Mouse (Mus musculus) G1E (cell line): ENCODE data around the gene Tmprss3. TPM values are rescaled to one million over a fixed set of nuclear protein-coding genes. Genes with fewer than 3 reads are reported as not detected.

Experiments used
- ATAC-seq: 2 replicates; pipeline ENCODE4 v1.8.0; 2016; ENCODE audit warnings: mild to moderate bottlenecking; ENCODE audit not compliant: insufficient number of reproducible peaks, poor library complexity, low FRiP score, severe bottlenecking; ENCODE audit errors: extremely low read depth
- DNase-seq: peaks from one replicate; pipeline ENCODE4 v3.0.0; 2012; ENCODE audit warnings: low spot score
- H3K27me3 ChIP-seq: 2 replicates; pipeline ENCODE4 v1.6.1; 2012; ENCODE audit warnings: mild to moderate bottlenecking, low read length, inconsistent platforms; ENCODE audit not compliant: insufficient read depth
- H3K36me3 ChIP-seq: replicated peaks from 2 replicates; pipeline ENCODE3; 2012; ENCODE audit warnings: mild to moderate bottlenecking, inconsistent platforms
- H3K4me1 ChIP-seq: 2 replicates; pipeline ENCODE4 v1.6.1; 2012; ENCODE audit warnings: low read depth, low read length, inconsistent platforms, mixed read lengths; ENCODE audit not compliant: insufficient read depth
- H3K4me3 ChIP-seq: 2 replicates; pipeline ENCODE4 v1.5.1; 2012; ENCODE audit warnings: low read depth, mild to moderate bottlenecking, inconsistent platforms, low read length, moderate library complexity, mixed read lengths
- H3K9me3 ChIP-seq: replicated peaks from 2 replicates; pipeline ENCODE4 v1.6.1; 2012; ENCODE audit warnings: inconsistent platforms
- CTCF ChIP-seq: IDR thresholded peaks from 2 replicates; pipeline ENCODE4 v1.5.1; 2012; ENCODE audit warnings: low read depth, low read length, inconsistent platforms, mixed read lengths
- GATA1 ChIP-seq: IDR thresholded peaks from 2 replicates; pipeline ENCODE4 v1.6.1; 2012; ENCODE audit warnings: borderline replicate concordance, low read length, inconsistent platforms, mixed read lengths
- GATA2 ChIP-seq: IDR thresholded peaks from 2 replicates; pipeline ENCODE4 v1.6.1; 2012; ENCODE audit warnings: low read depth, low read length, inconsistent platforms, borderline replicate concordance
- POLR2AphosphoS5 ChIP-seq: IDR thresholded peaks from 2 replicates; pipeline ENCODE4 v1.6.1; 2012; ENCODE audit warnings: low read depth, low read length, inconsistent platforms; ENCODE audit not compliant: insufficient replicate concordance
- TAL1 ChIP-seq: conservative IDR thresholded peaks from 2 replicates; pipeline ENCODE4 v1.6.1; 2012; ENCODE audit warnings: low read depth, low read length, inconsistent platforms, mixed read lengths
- polyA plus RNA-seq: library from polyadenylated mRNA; stranded (reverse); fragments of >175 nt; gene quantifications from 2 replicates; pipeline ENCODE4 v1.2.3, GENCODE M21; 2012
- total RNA-seq, 2 experiments: library from RNA; stranded (forward) in 1 of 2; stranded (reverse) in 1 of 2; fragments of 200-1000 nt in 1 of 2; fragments of >200 nt in 1 of 2; fragmentation: Nextera tagmentation in 1 of 2; gene quantifications; 2 replicates each; pipeline ENCODE4 v1.2.3; 2014 to 2017

The Tmprss3 gene
- total and polyA plus RNA-seq, 3 experiments, result not detected

DNA sequence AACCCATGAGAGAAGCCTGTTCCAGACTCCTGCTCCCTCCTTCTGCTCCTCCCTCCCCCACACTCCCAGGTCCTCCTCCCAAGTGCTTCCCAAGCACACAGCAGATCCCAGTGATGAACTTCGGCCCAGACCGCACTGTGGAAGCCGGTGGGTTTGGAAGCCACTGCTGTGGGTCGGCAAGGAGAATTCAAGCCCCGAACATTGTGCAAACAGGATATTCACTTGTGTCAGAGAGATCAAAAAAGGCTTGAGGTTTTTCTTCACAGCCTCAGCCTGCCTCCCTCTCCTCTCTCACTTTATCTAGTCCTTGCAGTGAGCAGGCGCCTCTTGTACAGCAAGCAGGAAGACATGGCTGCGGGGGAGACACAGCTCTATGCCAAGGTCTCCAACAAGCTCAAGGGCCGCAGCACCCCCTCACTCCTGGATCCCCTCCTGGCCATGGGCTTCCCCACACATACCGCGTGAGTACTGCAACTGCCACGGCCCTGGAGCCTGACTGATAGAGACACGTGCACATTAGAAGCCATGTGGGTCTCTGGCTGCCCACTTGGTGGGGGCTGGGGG lies 9.1 kb upstream of the Tmprss3 start, which contains the start of gene Ubash3a:
Ubash3a (plus strand) TSS at position 103 of the 564 bp plus-strand sequence.
- TF ChIP-seq POLR2AphosphoS5 (no peak), CTCF (no peak), TAL1 (no peak), GATA1 (no peak), GATA2 (no peak)
- H3K36me3 ChIP-seq, result no peaks in the 10 kb centered on the region
- no peak for ATAC-seq
- no peaks in the 10 kb centered on the region for H3K27me3 ChIP-seq
- H3K9me3 ChIP-seq, result peaks cover 71% of the 10 kb centered on the region
- no peaks in the 10 kb centered on the region for H3K4me1 ChIP-seq
- H3K4me3 ChIP-seq, result no peak within 1 kb of the TSS
- no peak for DNase-seq

GRCm38 (mm10) chr17:31196283-31196682 lies 2.5 kb downstream of the Tmprss3 start:
- DNase-seq, result no peak
- Histone ChIP-seq H3K4me1 (no peaks in the 10 kb centered on the region), H3K9me3 (peaks cover 88% of the 10 kb centered on the region), H3K4me3 (no peak overlapping the region), H3K27me3 (no peaks in the 10 kb centered on the region), H3K36me3 (no peaks in the 10 kb centered on the region)
- TF ChIP-seq TAL1 (no peak), POLR2AphosphoS5 (no peak), CTCF (no peak), GATA2 (no peak), GATA1 (no peak)
- no peak for ATAC-seq

- Histone ChIP-seq H3K9me3 (peaks cover 92% of the 10 kb centered on the region), H3K36me3 (no peaks in the 10 kb centered on the region), H3K4me1 (no peaks in the 10 kb centered on the region), H3K27me3 (no peaks in the 10 kb centered on the region), H3K4me3 (no peak overlapping the region)
- no peak for ATAC-seq
- TF ChIP-seq GATA2, result no peak
- no peak for DNase-seq
These were observed 3.6 kb downstream of the Tmprss3 start for GRCm38 (mm10) chr17:31195207-31195606.

- no peaks in the 10 kb centered on the region for H3K4me1 ChIP-seq
- peaks cover 90% of the 10 kb centered on the region for H3K9me3 ChIP-seq
- DNase-seq (no peak), ATAC-seq (no peak)
- no peaks in the 10 kb centered on the region for H3K36me3 ChIP-seq
- TF ChIP-seq CTCF (no peak), GATA2 (no peak), POLR2AphosphoS5 (no peak), GATA1 (no peak), TAL1 (no peak)
- no peak overlapping the region; the same call in 1 of the 2 replicates for H3K4me3 ChIP-seq
- H3K27me3 ChIP-seq, result no peaks in the 10 kb centered on the region
These were observed 5.4 kb downstream of the Tmprss3 start for GRCm38 (mm10) chr17:31193360-31193759.

GRCm38 (mm10) chr17:31192663-31193062 lies 6.1 kb downstream of the Tmprss3 start:
- TF ChIP-seq CTCF (no peak), TAL1 (no peak), POLR2AphosphoS5 (no peak)
- Histone ChIP-seq H3K4me1 (no peaks in the 10 kb centered on the region), H3K36me3 (no peaks in the 10 kb centered on the region), H3K27me3 (no peaks in the 10 kb centered on the region), H3K4me3 (no peak overlapping the region), H3K9me3 (peaks cover 92% of the 10 kb centered on the region)
- ATAC-seq, result no peak
- no peak for DNase-seq

GRCm38 (mm10) chr17:31191825-31192224 lies 7.0 kb downstream of the Tmprss3 start:
- no peaks in the 10 kb centered on the region for H3K36me3 ChIP-seq
- ATAC-seq (no peak), DNase-seq (no peak)
- H3K4me3 ChIP-seq, result no peak overlapping the region
- no peak for TF ChIP-seq GATA2
- no peak for TF ChIP-seq GATA1
- no peak for TF ChIP-seq CTCF
- TF ChIP-seq POLR2AphosphoS5, result no peak
- H3K9me3 ChIP-seq, result peaks cover 92% of the 10 kb centered on the region
- H3K4me1 ChIP-seq, result no peaks in the 10 kb centered on the region
- H3K27me3 ChIP-seq, result no peaks in the 10 kb centered on the region

DNA sequence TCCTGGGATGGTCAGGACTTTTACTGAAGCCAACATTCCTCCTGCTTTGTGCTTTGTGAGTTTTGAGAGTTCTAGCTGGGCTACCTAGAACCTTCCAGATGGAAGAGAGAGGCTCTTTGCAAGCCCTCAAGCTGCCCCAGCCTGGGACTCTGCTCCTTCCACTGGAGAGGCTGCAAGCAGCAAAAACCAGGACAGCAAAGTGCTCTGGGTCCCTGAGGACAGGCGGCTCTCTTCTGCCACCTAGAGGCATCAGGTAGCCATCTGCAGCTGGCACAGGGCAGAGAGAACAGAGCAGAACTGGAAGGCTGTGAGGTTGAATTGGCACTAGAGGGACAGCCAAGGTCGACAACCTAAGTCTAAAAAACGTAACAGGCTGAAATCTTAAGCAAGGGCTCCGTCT lies 11.4 kb downstream of the Tmprss3 start:
- Histone ChIP-seq H3K27me3 (no peaks in the 10 kb centered on the region), H3K9me3 (peaks cover 93% of the 10 kb centered on the region), H3K36me3 (no peaks in the 10 kb centered on the region), H3K4me3 (no peak overlapping the region), H3K4me1 (no peaks in the 10 kb centered on the region)
- TF ChIP-seq GATA2 (no peak), TAL1 (no peak), CTCF (no peak), POLR2AphosphoS5 (no peak), GATA1 (no peak)
- ATAC-seq (no peak), DNase-seq (no peak)
